Mouse (Mus musculus) v-Abl transformed pro-B cells (cell line): ENCODE measurements around the gene Mrgprh.

Experiments
- in situ Hi-C, 2 experiments: fragments of 400-800 bp; cut with MboI; formaldehyde crosslinking; loops; one replicate each; pipeline ENCODE4 v1.15.1; 2025; ENCODE audit not compliant: unreplicated experiment in 2 of 2

Gene Mrgprh

GRCm38 (mm10) chr17:12915488-12915880 lies 39.6 kb downstream of the Mrgprh start, which contains the start of gene Tcp1:
Gene Tcp1, plus strand, starts transcription at chr17:12915701.
- in situ Hi-C loops: loop anchor here (5.0 to 10.0 kb wide), 2 partner anchors 77 to 79 kb away; partner anchors contain the start of gene Wtap (in 2 of the 2)

- in situ Hi-C loops: loop anchor here (5.0 to 10.0 kb wide), 2 partner anchors 76 to 79 kb away; partner anchors contain the start of gene Wtap (in 2 of the 2)
Measured at GRCm38 (mm10) chr17:12915881-12916583, 40.2 kb downstream of the Mrgprh start, which contains the start of gene Mrpl18. Gene Mrpl18, minus strand, starts transcription at chr17:12916345.

GRCm38 (mm10) chr17:12916588-12917380 lies 41.0 kb downstream of the Mrgprh start:
- in situ Hi-C loops: loop anchor here (5.0 to 10.0 kb wide), 2 partner anchors 76 to 78 kb away; partner anchors contain the start of gene Wtap (in 2 of the 2)

GRCm38 (mm10) chr17:12921073-12921472 lies 45.2 kb downstream of the Mrgprh start:
- in situ Hi-C loops: no loop called here

- in situ Hi-C loops: no loop called here
Measured at GRCm38 (mm10) chr17:12925001-12925400, 49.2 kb downstream of the Mrgprh start.

GRCm38 (mm10) chr17:12925703-12926180 lies 49.9 kb downstream of the Mrgprh start:
- in situ Hi-C loops: no loop called here
